19 mouse cellular contexts compared by ENCODE assay signal in genomic region chr16:88044321-88044720, GRCm38 (mm10).
A peak's percentile ranks its signal among the peaks of the same experiment; 100 is the strongest.
DNase-seq lines count a peak whose midpoint lies in the region; ATAC-seq lines count a peak whose summit lies in the region.
"Had no signal": no experiment of that assay in that cellular context is flagged by ENCODE, and none has a peak within 500 bp of the region (broad histone marks: within the 10 kb centered on the region; RNA-seq: fewer than 3 reads in every experiment).

No protein-coding gene starts in this region.

- H3K4me2 ChIP-seq in midbrain, embryonic 11.5 days: no peak overlapping the region

- H3K27me3 ChIP-seq in midbrain, embryonic 11.5 days (ENCODE audit: control insufficient read depth, insufficient read depth, low read length): no peaks in the 10 kb centered on the region
- H3K27me3 ChIP-seq in midbrain, embryonic 10.5 days (ENCODE audit: low read depth, poor library complexity, severe bottlenecking): no peaks in the 10 kb centered on the region
- H3K27me3 ChIP-seq: CH12.LX, Patski had no signal

- H3K4me1 ChIP-seq in midbrain, embryonic 11.5 days (ENCODE audit: control insufficient read depth, insufficient read depth, low read length): no peaks in the 10 kb centered on the region
- H3K4me1 ChIP-seq in midbrain, embryonic 10.5 days: no peaks in the 10 kb centered on the region

- no peak overlapping the region for H3K9ac ChIP-seq in midbrain, embryonic 11.5 days (ENCODE audit: low read length)

- no peak overlapping the region for H3K27ac ChIP-seq in midbrain, embryonic 11.5 days (ENCODE audit: low read depth, low read length)
- no peak overlapping the region for H3K27ac ChIP-seq in midbrain, embryonic 10.5 days (replicated peaks)

- no peak overlapping the region for H3K4me3 ChIP-seq in midbrain, embryonic 11.5 days (ENCODE audit: low read depth, low read length)
- H3K4me3 ChIP-seq in midbrain, embryonic 10.5 days: no peak overlapping the region

- peak; percentile 51 for DNase-seq in heart, adult 11 months
- DNase-seq in heart, postnatal 14 days: no peak
- DNase-seq in midbrain, embryonic 11.5 days (ENCODE audit: low spot score, missing footprints): peak; percentile 57
- no peak for DNase-seq in midbrain, embryonic 10.5 days (ENCODE audit: low spot score)
- DNase-seq: adrenal gland, adult 2 months; adrenal gland, adult 8-10 months; adrenal gland, postnatal 10 days; adrenal gland, postnatal 14 days; adrenal gland, postnatal 25 days; adrenal gland, postnatal 36 days; B cell, adult 2 months; cerebellum, adult 11 months; cerebellum, adult 11-12 months; cerebellum, adult 18-20 months had no signal

- intact Hi-C loops in heart, postnatal 14 days (cut with DNase I): no loop called here

- 99% methylated on average over 4 of the region's 4 CpGs for WGBS in midbrain, embryonic 11.5 days
- 98% methylated on average over 4 of the region's 4 CpGs for WGBS in midbrain, embryonic 10.5 days

- H3K9me3 ChIP-seq in midbrain, embryonic 11.5 days (ENCODE audit: control insufficient read depth, low read length): no peaks in the 10 kb centered on the region
- H3K9me3 ChIP-seq in midbrain, embryonic 10.5 days (replicated peaks): no peaks in the 10 kb centered on the region

- H3K36me3 ChIP-seq in midbrain, embryonic 11.5 days (ENCODE audit: control insufficient read depth, insufficient read depth, low read length): no peaks in the 10 kb centered on the region
- H3K36me3 ChIP-seq in midbrain, embryonic 10.5 days: no peaks in the 10 kb centered on the region
- H3K36me3 ChIP-seq: G1E had no signal

- ATAC-seq in midbrain, embryonic 11.5 days (ENCODE audit: low FRiP score): no peak
- ATAC-seq: activated CD4-positive, CD25-positive, alpha-beta regulatory T cell, adult 4 months; CD4-positive, CD25-positive, alpha-beta regulatory T cell, adult 4 months; Patski had no signal

Comparison
In these comparisons a context has a peak if more than half of its experiments do, and no peak if none do; other contexts are left out.
1. DNase-seq: peak in heart, adult 11 months (single experiment) and midbrain, embryonic 11.5 days (single experiment); none in heart, postnatal 14 days (0 of 2) and midbrain, embryonic 10.5 days (single experiment).